ENCODE assay signal across 22 mouse cellular contexts in the genomic region with DNA sequence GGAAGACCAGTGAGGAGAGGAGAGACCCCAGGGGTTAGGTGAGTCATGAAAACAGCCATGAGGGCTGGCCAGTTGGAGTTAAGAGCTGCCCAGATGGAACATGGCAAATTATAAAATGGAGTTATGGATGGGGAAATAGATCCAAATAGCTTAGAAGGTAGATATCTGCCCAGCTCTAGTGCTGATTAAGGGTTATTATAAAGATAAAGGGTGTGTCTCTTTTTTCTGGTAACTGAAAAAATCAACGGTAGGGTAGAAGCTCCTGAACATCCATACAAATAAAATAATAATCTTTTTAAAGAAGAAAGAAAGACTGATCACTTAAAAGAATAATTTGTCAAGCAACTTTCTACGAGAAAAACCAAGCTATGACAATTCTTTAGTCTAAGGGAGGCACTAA. TPM values are rescaled to one million over a fixed set of nuclear protein-coding genes. Genes with fewer than 3 reads are reported as not detected.
DNase-seq lines count a peak whose midpoint lies in the region; ATAC-seq and TF ChIP-seq lines count a peak whose summit lies in the region.
"Had no signal": no experiment of that assay in that cellular context is flagged by ENCODE, and none has a peak within 500 bp of the region (broad histone marks: within the 10 kb centered on the region; RNA-seq: fewer than 3 reads in every experiment).

No protein-coding gene starts in this region.

- ATAC-seq in forebrain, embryonic 12.5 days (ENCODE audit: low FRiP score): no peak
- ATAC-seq in forebrain, postnatal 0 days: no peak
- no peak for ATAC-seq in liver, embryonic 11.5 days (replicated peaks; ENCODE audit: low FRiP score)
- no peak for ATAC-seq in liver, postnatal 0 days
- ATAC-seq: CD4-positive, CD25-positive, alpha-beta regulatory T cell, adult 4 months; intestine, embryonic 16.5 days had no signal

- H3K4me2 ChIP-seq in forebrain, embryonic 12.5 days: no peak overlapping the region
- H3K4me2 ChIP-seq in forebrain, postnatal 0 days (ENCODE audit: low read depth): no peak overlapping the region
- no peak overlapping the region; the same call in 1 of the 2 replicates for H3K4me2 ChIP-seq in liver, embryonic 11.5 days
- no peak overlapping the region for H3K4me2 ChIP-seq in liver, postnatal 0 days (ENCODE audit: low read depth, low read length)
- H3K4me2 ChIP-seq: forebrain, embryonic 13.5 days had no signal

- TF ChIP-seq EP300 in MEL (IDR thresholded peaks at IDR 0.05; ENCODE audit: low read depth in 1 of 2, low read length in 2 of 2): peak; percentile 54 to 82; a peak in 2 of 4 replicates
- TF ChIP-seq EP300 in liver, postnatal 0 days (IDR thresholded peaks at IDR 0.05; ENCODE audit: low read depth): no peak

- WGBS in forebrain, embryonic 12.5 days: 50% methylated on average over 2 of the region's 2 CpGs
- WGBS in forebrain, postnatal 0 days: 25% methylated on average over 2 of the region's 2 CpGs
- 64% methylated on average over 2 of the region's 2 CpGs for WGBS in liver, embryonic 11.5 days
- 71% methylated on average over 2 of the region's 2 CpGs for WGBS in liver, postnatal 0 days (ENCODE audit: insufficient replicate concordance)

- peaks cover 12% of the 10 kb centered on the region for H3K4me1 ChIP-seq in forebrain, embryonic 12.5 days
- no peaks in the 10 kb centered on the region for H3K4me1 ChIP-seq in forebrain, postnatal 0 days (ENCODE audit: insufficient read depth)
- H3K4me1 ChIP-seq in liver, embryonic 11.5 days (replicated peaks; ENCODE audit: control insufficient read depth, insufficient read depth, low read length): peaks cover 33% of the 10 kb centered on the region
- peaks cover 23 to 43% of the 10 kb centered on the region in 2 experiments for H3K4me1 ChIP-seq in MEL (ENCODE audit: control insufficient read depth in 1 of 2, insufficient read depth in 2 of 2, low read length in 2 of 2)
- peaks cover 12% of the 10 kb centered on the region for H3K4me1 ChIP-seq in liver, postnatal 0 days (ENCODE audit: insufficient read depth)

- TF ChIP-seq POLR2A in MEL (IDR thresholded peaks at IDR 0.05; ENCODE audit: control insufficient read depth in 1 of 2, insufficient read depth in 1 of 2, low read depth in 1 of 2, low read length in 2 of 2, poor library complexity in 1 of 2): no peak

- H3K36me3 ChIP-seq in forebrain, embryonic 12.5 days (replicated peaks): no peaks in the 10 kb centered on the region
- no peaks in the 10 kb centered on the region for H3K36me3 ChIP-seq in forebrain, postnatal 0 days (ENCODE audit: insufficient read depth)
- H3K36me3 ChIP-seq in liver, embryonic 11.5 days (ENCODE audit: control insufficient read depth, insufficient read depth, low read length): no peaks in the 10 kb centered on the region; the same call in 1 of the 2 replicates
- peaks cover 0 to 43% of the 10 kb centered on the region in 2 experiments for H3K36me3 ChIP-seq in MEL (ENCODE audit: control insufficient read depth in 1 of 2, insufficient read depth in 2 of 2, low read length in 2 of 2)
- peaks cover 4% of the 10 kb centered on the region; the same call in 1 of the 2 replicates for H3K36me3 ChIP-seq in liver, postnatal 0 days (replicated peaks; ENCODE audit: insufficient read depth, low read length)

- DNase-seq in forebrain, postnatal 0 days: no peak
- no peak for DNase-seq in liver, embryonic 11.5 days (ENCODE audit: low spot score)
- DNase-seq in liver (no peak), MEL (ENCODE audit: low read depth, low spot score) (no peak)
- no peak for DNase-seq in liver, postnatal 0 days
- DNase-seq in urinary bladder, postnatal 14 days (ENCODE audit: low spot score): no peak
- DNase-seq: adrenal gland, postnatal 25 days; cerebellum, adult 11 months; gastrocnemius, postnatal 14 days; heart, adult 18-20 months; kidney, postnatal 36 days; left cerebral cortex, postnatal 4 days; lung, adult 2 months; right cerebral cortex, postnatal 4 days had no signal

- H3K27me3 ChIP-seq in forebrain, embryonic 12.5 days: peaks cover 35% of the 10 kb centered on the region
- no peaks in the 10 kb centered on the region for H3K27me3 ChIP-seq in forebrain, postnatal 0 days (ENCODE audit: insufficient read depth, low read length)
- H3K27me3 ChIP-seq in liver, embryonic 11.5 days (replicated peaks; ENCODE audit: control insufficient read depth, insufficient read depth, low read length): no peaks in the 10 kb centered on the region
- H3K27me3 ChIP-seq in MEL (ENCODE audit: control insufficient read depth in 1 of 2, insufficient read depth in 2 of 2, low read length in 2 of 2): no peaks in the 10 kb centered on the region
- no peaks in the 10 kb centered on the region for H3K27me3 ChIP-seq in liver, postnatal 0 days (ENCODE audit: insufficient read depth, low read length)
- H3K27me3 ChIP-seq: megakaryocyte, embryonic 14.5 days had no signal

- H3K4me3 ChIP-seq in forebrain, embryonic 12.5 days (replicated peaks): no peak overlapping the region
- H3K4me3 ChIP-seq in forebrain, postnatal 0 days (ENCODE audit: low read depth, low read length): no peak overlapping the region
- H3K4me3 ChIP-seq in liver, embryonic 11.5 days (ENCODE audit: low read depth, low read length): no peak overlapping the region
- no peak overlapping the region for H3K4me3 ChIP-seq in MEL (ENCODE audit: control insufficient read depth in 1 of 2, insufficient read depth in 1 of 2, low read depth in 2 of 2, low read length in 2 of 2)
- no peak overlapping the region for H3K4me3 ChIP-seq in liver, postnatal 0 days (ENCODE audit: low read depth, low read length)
- H3K4me3 ChIP-seq: forebrain, embryonic 13.5 days; left cerebral cortex, adult 2 months; megakaryocyte, embryonic 14.5 days; myocyte had no signal

- H3K27ac ChIP-seq in forebrain, embryonic 12.5 days: peak overlapping the region; percentile 50; the same call in 1 of the 2 replicates
- H3K27ac ChIP-seq in forebrain, postnatal 0 days (ENCODE audit: low read depth, low read length): no peak overlapping the region
- H3K27ac ChIP-seq in liver, embryonic 11.5 days (ENCODE audit: low read depth, low read length): peak overlapping the region; percentile 90; the same call in 1 of the 2 replicates
- H3K27ac ChIP-seq in MEL (ENCODE audit: control insufficient read depth, low read depth, low read length): peak overlapping the region; percentile 42
- H3K27ac ChIP-seq in liver, postnatal 0 days (ENCODE audit: low read depth): peak overlapping the region; percentile 48
- H3K27ac ChIP-seq: forebrain, embryonic 13.5 days; left cerebral cortex, adult 2 months had no signal

- no peak for TF ChIP-seq CTCF in forebrain, postnatal 0 days (IDR thresholded peaks at IDR 0.05; ENCODE audit: low read depth)
- TF ChIP-seq CTCF in MEL (IDR thresholded peaks at IDR 0.05 in 2 of 3, conservative IDR thresholded peaks at IDR 0.05 in 1 of 3; ENCODE audit: control insufficient read depth in 1 of 3, insufficient read depth in 1 of 3, low read depth in 2 of 3, low read length in 3 of 3, poor library complexity in 1 of 3, severe bottlenecking in 1 of 3): no peak
- no peak for TF ChIP-seq CTCF in liver, postnatal 0 days (IDR thresholded peaks at IDR 0.05; ENCODE audit: low read depth)

- peaks cover 14% of the 10 kb centered on the region for H3K79me2 ChIP-seq in MEL (ENCODE audit: control insufficient read depth, insufficient read depth, low read length, poor library complexity)

- H3K9ac ChIP-seq in forebrain, embryonic 12.5 days: no peak overlapping the region
- H3K9ac ChIP-seq in forebrain, postnatal 0 days: no peak overlapping the region
- H3K9ac ChIP-seq in liver, embryonic 11.5 days (ENCODE audit: low read depth, low read length): no peak overlapping the region
- peak overlapping the region; percentile 3; the same call in 1 of the 2 replicates for H3K9ac ChIP-seq in MEL (ENCODE audit: control insufficient read depth, low read depth, low read length, poor library complexity, severe bottlenecking)
- no peak overlapping the region for H3K9ac ChIP-seq in liver, postnatal 0 days (replicated peaks)
- H3K9ac ChIP-seq: forebrain, embryonic 13.5 days had no signal

- no peak for TF ChIP-seq RAD21 in MEL (IDR thresholded peaks at IDR 0.05; ENCODE audit: low read depth, low read length)

- no peaks in the 10 kb centered on the region for H3K9me3 ChIP-seq in forebrain, embryonic 12.5 days
- no peaks in the 10 kb centered on the region for H3K9me3 ChIP-seq in forebrain, postnatal 0 days (ENCODE audit: low read length)
- H3K9me3 ChIP-seq in liver, embryonic 11.5 days (ENCODE audit: control insufficient read depth, low read length): 0 out of 2 replicates have a peak, but pooled peaks cover 4% of the 10 kb centered on the region
- H3K9me3 ChIP-seq in MEL (replicated peaks; ENCODE audit: insufficient read depth, low read length): no peaks in the 10 kb centered on the region
- H3K9me3 ChIP-seq in liver, postnatal 0 days (ENCODE audit: low read length): no peaks in the 10 kb centered on the region

TF ChIP-seq in MEL, 35 proteins besides CTCF, POLR2A, EP300 and RAD21 (continues in another document):
- no peak for TF ChIP-seq MAFK (IDR thresholded peaks at IDR 0.05; ENCODE audit: borderline replicate concordance, low read depth, low read length)
- TF ChIP-seq GABPA (IDR thresholded peaks at IDR 0.05; ENCODE audit: low read depth, low read length): no peak
- TF ChIP-seq MXI1 (IDR thresholded peaks at IDR 0.05; ENCODE audit: low read depth, low read length): no peak
- TF ChIP-seq USF1 (IDR thresholded peaks at IDR 0.05; ENCODE audit: low read depth, low read length): no peak

RNA-seq across cellular contexts. Expression of gene Gm10300, which starts 49.2 kb away (rescaled TPM):
- polyA plus RNA-seq in forebrain, embryonic 12.5 days (2016; fragmentation: Nextera tagmentation; extraction: Ambion mirVana): 0.08 TPM in 1 of 2 replicates, not detected in the other
- 0.14 TPM in 1 of 2 replicates, not detected in the other for total RNA-seq in forebrain, postnatal 0 days (2014; rRNA removed)
- polyA plus RNA-seq in forebrain, postnatal 0 days (2015; fragmentation: Nextera tagmentation; extraction: Ambion mirVana): not detected in 2 replicates
- polyA plus RNA-seq in liver, embryonic 11.5 days (2014; fragmentation: Nextera tagmentation; extraction: Ambion mirVana): 0.10 and 0.11 TPM in 2 replicates
- 0.29 and 0.46 TPM in 2 replicates for total RNA-seq in MEL (2012; rRNA removed)
- polyA plus RNA-seq in MEL (2012; ENCODE audit: insufficient read depth in 1 of 2, insufficient read length in 2 of 2, low read depth in 1 of 2, low replicate concordance in 2 of 2, missing spikeins in 1 of 2): under 1 TPM in 1 of 2 experiments, not detected in 1; 0.18 TPM
- polyA plus RNA-seq in liver, postnatal 0 days (2015; fragmentation: Nextera tagmentation; extraction: Ambion mirVana): 0.18 and 0.28 TPM in 2 replicates
- total RNA-seq: left cerebral cortex, adult 2 months; left cerebral cortex, postnatal 4 days had no signal
- polyA plus RNA-seq: CD4-positive, CD25-positive, alpha-beta regulatory T cell, adult 4 months; forebrain, embryonic 13.5 days; intestine, embryonic 16.5 days; kidney, embryonic 14.5 days had no signal

RNA-seq across cellular contexts. Expression of gene Epb41, which starts 49.9 kb away (rescaled TPM):
- 136 and 158 TPM in 2 replicates for polyA plus RNA-seq in forebrain, embryonic 12.5 days (2016; fragmentation: Nextera tagmentation; extraction: Ambion mirVana)
- 65.0 and 68.3 TPM in 2 replicates for total RNA-seq in forebrain, postnatal 0 days (2014; rRNA removed)
- polyA plus RNA-seq in forebrain, postnatal 0 days (2015; fragmentation: Nextera tagmentation; extraction: Ambion mirVana): 32.4 and 36.5 TPM in 2 replicates
- polyA plus RNA-seq in liver, embryonic 11.5 days (2014; fragmentation: Nextera tagmentation; extraction: Ambion mirVana): 108 and 116 TPM in 2 replicates
- total RNA-seq in MEL (2012; rRNA removed): 36.5 and 41.9 TPM in 2 replicates
- polyA plus RNA-seq in MEL (2012; ENCODE audit: insufficient read depth in 1 of 2, insufficient read length in 2 of 2, low read depth in 1 of 2, low replicate concordance in 2 of 2, missing spikeins in 1 of 2): 100 to 1,000 TPM in 1 of 2 experiments, 10 to 100 TPM in 1; 44.3 to 115 TPM
- 65.7 and 75.1 TPM in 2 replicates for polyA plus RNA-seq in liver, postnatal 0 days (2015; fragmentation: Nextera tagmentation; extraction: Ambion mirVana)
